Mouse (Mus musculus) large intestine, adult 2 months (tissue): ENCODE measurements around the gene Sult1e1. TPM values are rescaled to one million over a fixed set of nuclear protein-coding genes. Genes with fewer than 3 reads are reported as not detected.
A peak's percentile ranks its signal among the peaks of the same experiment; 100 is the strongest.

Experiments used
- DNase-seq: peaks from one replicate; pipeline ENCODE4 v3.0.0-alpha.2; 2012; ENCODE audit warnings: low read depth, low spot score
- WGBS: fragments of 180-500 bp; shearing (Covaris S2); methylation state at CpG from one replicate; pipeline ENCODE4 v1.1.7; 2018; 5-methylcytosine and 5-hydroxymethylcytosine counted together
- polyA plus RNA-seq: library from polyadenylated mRNA; depleted of rRNA; stranded (reverse); fragments of >200 nt; gene quantifications from 2 replicates; pipeline ENCODE4 v1.2.3, GENCODE M21; 2012; rRNA removed

The Sult1e1 gene
- not detected in 2 replicates for polyA plus RNA-seq

- no peak for DNase-seq
- 78% methylated on average over 5 of the region's 5 CpGs for WGBS
Observed at GRCm38 (mm10) chr5:87591494-87591893, at the start of gene Sult1e1. TSS of gene Sult1e1 (minus strand) at chr5:87591594.

- no peak for DNase-seq
Observed at GRCm38 (mm10) chr5:87622681-87623080, 31.3 kb upstream of the Sult1e1 start.

GRCm38 (mm10) chr5:87615128-87615390, 23.7 kb upstream of the Sult1e1 start:
- peak; percentile 3 for DNase-seq
- 64% methylated on average over 2 of the region's 2 CpGs for WGBS

GRCm38 (mm10) chr5:87614364-87615127, 23.2 kb upstream of the Sult1e1 start:
- no peak for DNase-seq

- 48% methylated on average over 3 of the region's 3 CpGs for WGBS
- no peak for DNase-seq
Observed at GRCm38 (mm10) chr5:87601018-87601417, 9.6 kb upstream of the Sult1e1 start.

GRCm38 (mm10) chr5:87597891-87598290, 6.5 kb upstream of the Sult1e1 start:
- 67% methylated on average over 2 of the region's 2 CpGs for WGBS
- DNase-seq: no peak

- 82% methylated on average over 2 of the region's 2 CpGs for WGBS
- DNase-seq: no peak
Observed at GRCm38 (mm10) chr5:87589916-87590315, 1.5 kb downstream of the Sult1e1 start.

DNA sequence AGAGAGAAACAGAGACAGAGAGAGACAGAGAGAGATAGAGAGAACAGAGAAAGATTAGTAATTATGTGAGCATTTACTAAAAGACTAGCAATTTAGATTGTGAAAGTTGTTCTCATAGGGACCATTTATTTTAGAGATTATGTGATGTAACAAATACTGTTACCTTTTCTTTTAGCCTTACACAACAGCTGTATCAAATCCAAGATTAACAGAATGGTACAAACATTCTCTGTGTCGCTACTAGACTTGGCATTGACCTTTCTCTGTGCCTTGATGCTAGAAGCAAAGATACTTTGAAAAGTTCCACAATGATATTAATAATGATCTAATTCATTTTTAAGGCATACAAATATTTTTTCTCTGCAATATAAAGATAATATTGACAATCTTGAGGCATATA, 11.0 kb downstream of the Sult1e1 start:
- 73% methylated on average over 1 of the region's 1 CpGs for WGBS
- DNase-seq: no peak

DNA sequence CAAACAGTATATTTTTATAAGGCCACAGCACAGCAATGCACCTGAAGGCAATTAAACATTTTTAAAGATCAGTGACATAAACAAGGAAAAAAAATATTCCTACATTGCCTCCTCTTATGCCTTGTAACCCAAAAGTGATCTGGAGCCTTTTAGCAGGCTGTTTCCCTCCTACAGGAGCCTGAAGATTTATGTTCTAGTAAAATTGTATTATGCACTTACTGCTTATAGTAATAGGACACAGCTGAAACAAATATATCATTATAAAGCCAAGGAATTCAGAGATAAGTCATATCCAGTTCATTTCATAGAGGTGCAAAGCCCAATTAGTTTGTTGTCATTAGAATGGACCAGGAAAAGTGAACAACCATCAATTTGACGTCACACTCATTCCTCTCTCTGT, 17.2 kb downstream of the Sult1e1 start:
- 37% methylated on average over 1 of the region's 1 CpGs for WGBS

GRCm38 (mm10) chr5:87573490-87573889, 17.9 kb downstream of the Sult1e1 start:
- WGBS: 12% methylated on average over 5 of the region's 5 CpGs
- no peak for DNase-seq

More for the DNA sequence above, 17.2 kb downstream of the Sult1e1 start:
- DNase-seq: no peak

DNA sequence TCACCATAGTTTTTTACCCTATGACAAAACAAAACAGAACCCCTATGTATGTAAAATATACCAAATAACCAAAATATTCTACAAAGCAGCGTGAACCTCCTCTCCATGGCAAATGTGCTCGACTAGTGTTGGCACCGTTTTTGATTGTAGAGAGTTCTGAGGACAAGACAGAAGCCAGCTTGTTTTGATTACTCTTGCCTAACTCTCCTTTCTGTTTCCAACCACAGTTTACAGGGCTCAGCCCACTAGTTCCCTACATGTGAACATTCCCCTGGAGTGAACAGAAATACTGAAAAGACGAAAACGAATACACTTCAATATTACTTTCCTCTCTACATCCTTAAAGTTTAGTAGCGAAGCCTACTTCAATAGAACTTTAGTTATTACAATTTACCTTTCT, 18.6 kb downstream of the Sult1e1 start:
- 29% methylated on average over 6 of the region's 6 CpGs for WGBS
- no peak for DNase-seq

DNA sequence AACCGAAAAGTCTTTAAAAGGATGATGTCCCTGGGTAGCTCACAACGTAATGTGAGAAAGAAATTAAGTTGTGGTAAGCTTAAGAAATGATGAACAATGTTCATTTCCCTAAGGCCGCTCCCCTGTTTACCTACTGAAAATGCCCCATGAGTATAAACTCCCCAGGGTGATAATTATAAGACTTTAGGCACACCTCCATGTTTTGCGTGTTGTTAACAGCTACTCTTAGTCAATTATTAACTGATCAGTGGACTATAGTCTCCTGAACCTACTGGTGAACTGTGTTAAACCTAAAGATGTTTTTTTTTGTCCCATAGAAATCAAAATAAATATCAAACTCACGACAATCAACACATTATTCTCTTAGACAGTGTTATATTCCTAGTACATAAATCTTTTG, 22.5 kb downstream of the Sult1e1 start, which contains the start of gene Sult1d1:
Sult1d1 (minus strand) TSS at position 183 of the 400 bp plus-strand sequence.
- 26% methylated on average over 5 of the region's 5 CpGs for WGBS
- peak; percentile 80 for DNase-seq

GRCm38 (mm10) chr5:87567306-87567705, 24.1 kb downstream of the Sult1e1 start:
- 73% methylated on average over 1 of the region's 1 CpGs for WGBS
- DNase-seq: no peak

- DNase-seq: no peak
Observed at GRCm38 (mm10) chr5:87562966-87563365, 28.4 kb downstream of the Sult1e1 start.

- DNase-seq: no peak
Observed at GRCm38 (mm10) chr5:87562526-87562925, 28.9 kb downstream of the Sult1e1 start.

DNA sequence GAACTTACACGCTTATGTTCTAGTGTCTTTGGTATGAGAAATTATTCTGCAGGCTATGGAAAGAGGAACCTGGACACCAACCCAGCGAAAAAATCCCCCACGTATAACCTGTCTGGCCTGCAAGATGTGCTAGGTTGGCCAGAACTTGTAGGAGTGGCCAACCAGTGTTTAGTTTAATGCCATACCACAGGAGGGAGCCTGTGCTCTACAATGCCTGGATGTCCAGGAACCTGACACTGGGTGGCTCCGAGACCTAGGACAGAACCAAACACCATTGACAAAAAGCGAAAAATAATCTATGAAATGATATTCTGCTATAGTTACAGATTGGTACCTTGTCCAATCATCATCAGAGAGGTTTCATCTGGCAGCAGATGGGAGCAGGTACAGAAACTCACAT, 31.2 kb downstream of the Sult1e1 start:
- DNase-seq: no peak
- WGBS: 75% methylated on average over 5 of the region's 5 CpGs

More at GRCm38 (mm10) chr5:87562526-87562925, 28.9 kb downstream of the Sult1e1 start:
- 46% methylated on average over 4 of the region's 4 CpGs for WGBS

DNA sequence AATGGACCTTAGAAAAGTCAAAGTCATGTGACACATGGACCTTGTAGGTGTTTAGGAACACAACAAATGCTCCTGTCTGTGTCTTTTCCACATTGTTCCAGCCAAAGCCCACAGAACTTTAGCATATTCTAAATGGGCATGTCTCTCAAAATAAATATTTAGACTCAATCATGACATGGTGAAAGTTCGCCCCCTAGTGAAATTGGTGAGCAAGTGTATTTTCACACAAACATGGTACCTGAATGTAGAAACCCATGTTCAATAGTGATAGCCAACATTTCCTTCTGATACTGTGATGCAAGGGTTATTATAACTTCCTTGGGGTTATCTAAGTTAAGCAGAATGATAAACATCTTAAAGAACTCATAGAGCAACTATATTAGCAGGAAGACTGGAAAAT, 40.5 kb downstream of the Sult1e1 start:
- DNase-seq: no peak
- 19% methylated on average over 1 of the region's 1 CpGs for WGBS

- WGBS: 59% methylated on average over 2 of the region's 2 CpGs
- DNase-seq: no peak
Observed at GRCm38 (mm10) chr5:87538111-87538510, 53.3 kb downstream of the Sult1e1 start, which contains the start of gene Sult1b1. TSS of gene Sult1b1 (minus strand) at chr5:87538195.

GRCm38 (mm10) chr5:87535994-87536644, 55.3 kb downstream of the Sult1e1 start:
- WGBS: 30% methylated on average over 4 of the region's 4 CpGs
- peak; percentile 90 for DNase-seq

DNA sequence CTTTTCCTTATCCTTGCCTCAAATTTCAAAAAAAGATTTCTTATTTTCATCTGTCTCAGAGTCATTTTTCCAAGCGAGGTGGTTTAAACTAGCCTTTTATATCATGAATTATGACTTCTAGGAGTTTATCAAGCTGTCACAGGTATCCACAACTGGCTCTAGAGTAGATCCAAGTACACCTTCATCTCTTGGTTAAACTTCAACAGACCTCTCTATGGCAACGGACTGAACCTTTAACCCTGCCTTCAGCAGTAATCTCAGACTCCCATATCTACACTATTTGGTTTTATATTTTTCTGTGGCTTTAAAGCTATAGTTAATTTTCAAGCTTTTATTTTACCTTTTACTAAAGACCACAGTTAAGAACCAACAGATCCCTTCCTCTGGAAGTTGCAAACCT, 59.1 kb downstream of the Sult1e1 start:
- 18% methylated on average over 2 of the region's 2 CpGs for WGBS
- DNase-seq: peak; percentile 54
